Mouse (Mus musculus): ENCODE data around the gene Stk32c.

The Stk32c gene

DNA sequence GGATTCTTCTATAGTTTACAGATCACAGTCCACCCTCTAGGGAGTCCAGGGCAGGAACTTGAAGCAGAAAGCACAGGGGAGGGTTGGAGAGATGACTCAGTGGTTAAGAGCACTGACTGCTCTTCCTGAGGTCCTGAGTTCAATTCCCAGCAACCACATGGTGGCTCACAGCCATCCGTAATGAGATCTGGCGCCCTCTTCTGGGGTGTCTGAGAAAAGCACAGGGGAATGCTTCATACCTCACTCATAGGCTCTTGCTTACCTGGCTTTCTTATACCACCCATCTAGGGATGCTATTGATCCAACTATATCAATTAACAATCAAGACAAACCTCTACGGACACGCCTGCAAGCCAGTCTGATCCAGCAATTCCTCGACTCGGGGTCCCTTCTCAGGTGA, 21.5 kb downstream of the Stk32c start:
- DNase-seq: no peak

DNA sequence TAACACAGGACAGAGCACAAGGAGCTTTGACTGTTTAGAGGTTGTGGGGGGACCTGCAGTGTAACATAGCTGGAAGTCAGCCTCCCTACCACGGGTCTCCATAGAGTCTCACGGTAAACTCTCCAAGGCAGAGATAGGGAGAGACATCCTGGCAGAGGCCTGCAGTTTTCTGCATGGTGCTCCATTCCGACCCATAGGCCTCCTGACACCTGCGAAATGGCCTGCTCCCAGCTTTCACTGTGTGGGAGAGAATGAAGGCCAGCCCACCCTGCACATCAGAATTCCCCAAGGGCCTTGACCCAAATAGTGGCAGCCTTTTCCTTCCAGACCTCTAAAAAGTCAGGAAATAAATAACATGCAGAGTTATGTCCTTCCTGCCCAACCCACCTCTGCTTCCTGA, 22.5 kb downstream of the Stk32c start:
- no peak for DNase-seq

DNA sequence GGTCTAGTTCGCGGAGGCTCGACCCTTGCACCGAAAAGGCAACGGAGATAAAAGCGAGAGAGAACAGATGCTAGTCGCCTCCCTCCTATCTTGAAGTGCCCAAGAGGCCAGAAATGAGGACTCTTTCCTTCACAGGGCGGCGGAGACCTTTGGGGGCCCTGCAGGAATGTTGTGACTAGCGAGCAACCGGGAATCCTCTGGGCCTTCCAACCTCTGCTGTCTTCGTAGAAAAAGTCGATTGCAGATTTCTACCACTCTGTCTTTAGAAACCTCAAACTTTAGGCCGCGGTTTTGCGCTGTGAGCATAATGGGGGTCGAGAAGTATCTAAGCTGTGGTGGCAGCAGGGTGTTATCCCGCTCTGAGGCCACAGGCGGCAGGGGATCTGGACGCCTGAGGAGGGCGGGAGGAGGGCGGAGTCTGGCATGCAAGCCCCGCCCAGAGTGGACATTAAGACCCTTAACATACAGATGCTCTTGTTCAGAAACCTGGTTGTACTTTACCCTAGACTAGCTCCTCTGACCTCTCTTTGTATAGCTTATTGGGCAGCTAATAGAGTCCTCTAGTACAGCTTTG, 24.4 kb downstream of the Stk32c start:
- DNase-seq: no peak

DNA sequence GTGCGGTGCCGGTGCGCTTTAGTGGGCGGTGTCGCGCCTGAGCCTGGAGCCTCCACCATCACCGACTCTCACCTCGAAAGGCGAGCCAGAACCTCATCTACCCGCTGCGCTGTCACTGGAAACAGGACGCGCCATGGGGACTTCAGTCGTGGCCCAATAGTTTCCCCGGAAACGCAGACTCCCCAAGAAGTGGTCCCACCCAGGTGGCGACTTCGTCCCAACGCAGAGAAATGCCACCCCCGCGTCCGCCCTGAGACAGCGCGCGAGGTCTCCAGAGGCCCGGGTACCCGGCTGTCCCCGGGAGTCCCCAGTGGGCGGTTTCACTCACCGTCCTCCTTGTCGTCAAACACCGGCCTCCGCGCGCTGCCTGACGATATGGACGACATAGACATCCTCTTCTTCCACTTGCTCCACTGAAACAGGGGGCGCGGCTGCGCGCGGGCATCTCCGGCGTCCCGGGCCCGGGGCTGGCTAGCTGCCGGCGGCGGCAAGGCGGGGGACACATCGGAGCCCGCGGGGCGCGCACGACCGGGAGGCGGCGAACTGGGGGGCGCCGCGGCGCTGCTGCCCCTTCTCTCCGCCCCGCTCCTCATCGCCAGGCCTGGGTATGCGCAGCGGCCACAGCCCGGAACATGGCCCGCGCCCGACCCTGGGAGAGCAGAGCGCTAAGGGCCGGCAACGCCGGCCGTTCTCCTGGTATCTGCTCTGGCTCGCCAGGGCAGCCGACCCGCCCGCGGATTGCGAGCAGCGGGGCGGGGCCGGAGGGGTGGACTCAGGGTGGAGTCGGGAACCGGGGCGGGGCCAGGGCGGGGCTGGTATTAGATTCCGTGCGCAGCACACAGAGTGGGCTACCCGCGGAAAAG, 25.1 kb downstream of the Stk32c start:
- peak; percentile 36 to 60 for DNase-seq

DNA sequence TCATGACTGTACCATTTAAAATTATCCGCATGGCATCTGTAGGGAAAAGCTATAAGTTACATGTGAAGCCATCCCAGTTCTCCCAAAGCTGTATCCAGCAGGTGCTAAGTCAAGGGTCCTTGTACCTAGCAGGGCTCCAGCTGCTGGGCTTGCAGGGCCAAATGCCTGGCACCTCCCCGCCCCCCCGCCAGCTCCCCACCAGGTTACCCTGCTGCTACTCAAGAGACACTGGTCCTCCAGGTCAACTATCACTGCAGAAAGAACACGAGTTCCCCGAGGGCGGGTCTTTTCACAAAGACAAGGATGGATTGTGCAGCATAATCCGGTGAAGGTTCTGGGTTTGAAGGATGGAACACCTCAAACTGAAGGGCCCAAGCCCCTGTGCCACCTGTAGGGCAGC, 25.8 kb downstream of the Stk32c start:
- DNase-seq: no peak

DNA sequence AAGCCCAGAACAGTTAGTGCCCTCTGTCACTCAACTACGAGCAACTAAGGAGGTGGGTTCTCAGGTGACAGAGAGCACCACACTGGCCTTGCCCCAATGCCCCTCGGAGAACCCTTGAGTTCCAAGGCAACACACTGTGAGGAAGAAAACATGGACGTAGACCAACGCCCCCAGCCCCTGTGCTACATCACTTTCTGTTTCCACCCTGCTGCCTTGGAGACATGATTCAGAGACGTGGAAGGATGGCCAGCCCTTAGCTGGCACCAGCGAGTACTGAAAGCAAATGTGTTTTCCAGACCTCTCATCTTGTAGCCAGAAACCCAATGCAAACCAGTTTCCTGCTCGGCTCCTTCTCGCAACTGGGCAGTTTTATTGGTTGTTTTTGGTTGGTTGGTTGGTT, 26.7 kb downstream of the Stk32c start:
- DNase-seq: no peak

DNA sequence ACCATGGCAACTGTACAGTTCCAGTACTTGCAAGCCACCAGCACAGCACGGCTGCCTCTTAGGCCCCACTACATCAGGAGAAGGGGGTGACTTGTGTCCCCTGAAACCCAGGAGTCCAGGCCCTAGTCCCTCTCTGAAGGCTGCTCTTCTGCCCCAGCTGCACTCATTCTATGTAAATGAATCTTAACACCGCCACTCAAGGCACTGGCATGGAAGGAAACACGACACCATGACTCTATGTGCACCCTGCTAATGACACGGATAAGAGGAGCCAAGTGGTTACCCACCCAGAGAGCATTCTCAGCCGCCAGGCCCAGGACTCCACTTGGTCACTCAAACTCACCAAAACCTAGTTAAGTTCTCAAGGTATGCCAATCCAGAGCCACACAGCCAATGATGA, 27.1 kb downstream of the Stk32c start:
- no peak for DNase-seq

DNA sequence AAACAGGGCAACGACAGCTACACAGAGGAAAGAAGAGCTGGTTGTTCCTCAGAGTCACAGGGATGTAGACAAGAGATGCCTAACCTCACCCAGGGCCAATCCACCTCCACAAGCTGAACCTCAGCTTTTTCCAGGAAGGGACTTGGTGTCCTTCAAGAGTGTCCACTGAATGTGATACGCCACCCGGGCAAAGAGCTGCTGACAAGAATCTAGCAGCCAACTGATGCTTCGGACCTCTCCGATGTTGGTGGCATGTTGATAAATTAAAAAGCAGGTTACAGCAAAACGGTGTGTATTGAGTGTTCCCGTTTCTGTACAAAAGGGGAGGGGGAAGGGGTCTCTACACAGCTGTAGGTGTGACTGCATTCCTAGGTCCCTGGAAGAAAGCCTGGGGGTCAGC, 28.3 kb downstream of the Stk32c start:
- DNase-seq: no peak

DNA sequence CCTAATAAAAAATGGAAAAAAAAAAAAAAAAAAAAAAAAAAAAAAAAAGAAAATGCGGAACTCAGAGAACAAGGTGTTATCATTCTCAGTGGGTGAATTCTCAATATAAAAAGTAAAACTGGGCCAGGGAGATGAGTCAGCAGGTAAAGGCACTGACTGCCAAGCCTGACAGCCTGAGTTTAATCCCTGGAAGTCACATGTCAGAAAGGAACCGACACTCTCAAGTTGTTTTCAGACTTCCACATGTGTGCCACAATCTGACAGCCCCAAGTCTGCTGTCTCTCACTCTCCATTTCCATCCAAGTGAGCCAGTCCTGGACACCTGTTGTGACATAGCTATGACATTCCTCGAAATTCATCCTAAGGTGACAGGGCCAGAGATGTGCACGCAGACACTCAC, 28.7 kb downstream of the Stk32c start:
- DNase-seq: no peak

DNA sequence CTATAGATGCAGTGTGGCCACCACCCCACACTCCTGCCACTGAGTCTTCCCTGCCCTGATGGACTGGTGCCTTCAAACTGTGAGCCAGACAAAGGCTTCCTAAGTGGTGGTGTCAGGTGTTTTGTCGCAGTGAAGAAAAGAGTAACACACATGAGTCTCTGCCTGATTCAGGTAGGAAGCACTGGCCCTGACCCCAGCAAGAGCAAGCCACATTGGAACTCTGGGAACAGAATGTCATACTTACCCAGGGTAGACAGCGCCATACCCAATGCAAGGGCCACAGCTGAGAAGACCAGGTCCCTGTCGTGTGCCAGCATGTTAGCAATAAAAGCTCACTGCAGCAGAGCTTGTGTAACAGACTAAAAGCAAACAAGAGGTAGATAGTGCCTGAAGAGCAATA, 33.0 kb downstream of the Stk32c start:
- no peak for DNase-seq

DNA sequence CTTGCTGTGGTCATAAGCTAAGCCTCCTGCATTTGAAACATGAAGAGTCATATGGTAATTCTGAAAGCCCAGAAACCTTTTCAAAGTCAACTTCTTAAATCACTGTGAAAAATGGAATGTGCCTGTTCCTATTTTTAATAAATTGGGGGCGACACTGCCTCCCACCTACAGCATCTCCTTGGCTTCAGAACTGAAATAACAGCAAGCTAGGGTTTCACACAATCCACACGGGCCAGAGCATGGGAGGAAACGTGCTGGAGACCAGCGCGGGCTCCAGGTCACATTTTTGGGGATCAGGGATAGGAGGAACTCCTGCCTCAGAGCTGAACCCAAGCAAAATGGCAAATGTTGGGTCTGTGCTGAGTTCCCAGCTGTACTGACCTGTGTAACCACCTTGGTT, 33.8 kb downstream of the Stk32c start:
- DNase-seq: no peak

DNA sequence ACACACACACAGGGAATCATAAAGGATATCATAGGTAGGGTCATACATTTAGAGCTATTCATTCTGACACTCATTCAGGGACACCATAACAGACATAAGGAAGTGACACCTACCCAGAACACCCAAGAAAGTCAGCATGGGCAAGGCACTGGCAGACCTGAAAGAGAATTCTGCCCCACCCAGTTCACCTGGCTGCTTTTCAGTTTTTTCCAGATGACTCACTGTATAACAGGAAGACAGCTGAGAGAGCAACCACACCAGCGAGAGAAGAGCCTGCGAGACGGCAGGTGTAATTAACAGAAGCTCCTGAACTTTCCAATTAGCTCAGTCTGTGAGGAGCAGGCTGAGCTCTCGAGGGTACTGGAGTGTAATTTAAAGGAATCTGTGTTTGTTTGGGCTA, 44.0 kb downstream of the Stk32c start:
- DNase-seq: no peak

DNA sequence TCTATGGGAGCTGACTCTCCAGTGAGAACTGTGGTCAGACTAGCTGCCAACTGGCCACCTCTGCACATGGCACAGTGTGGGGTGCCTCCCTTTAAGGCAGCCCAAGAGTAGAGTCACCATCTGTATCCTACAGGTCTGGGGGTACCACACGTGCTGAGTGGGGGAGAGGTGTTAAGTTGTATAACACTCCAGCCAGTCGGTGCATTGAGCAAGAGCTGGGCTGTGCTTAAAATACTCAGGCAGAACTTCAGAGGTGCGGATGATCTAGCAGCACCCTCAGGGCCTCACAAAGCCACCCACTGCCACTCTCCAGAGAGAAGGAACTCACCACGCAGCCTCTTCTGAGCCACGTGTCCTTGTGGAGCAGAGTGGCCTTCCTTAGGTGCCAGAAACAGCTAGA, 48.7 kb downstream of the Stk32c start:
- no peak for DNase-seq

DNA sequence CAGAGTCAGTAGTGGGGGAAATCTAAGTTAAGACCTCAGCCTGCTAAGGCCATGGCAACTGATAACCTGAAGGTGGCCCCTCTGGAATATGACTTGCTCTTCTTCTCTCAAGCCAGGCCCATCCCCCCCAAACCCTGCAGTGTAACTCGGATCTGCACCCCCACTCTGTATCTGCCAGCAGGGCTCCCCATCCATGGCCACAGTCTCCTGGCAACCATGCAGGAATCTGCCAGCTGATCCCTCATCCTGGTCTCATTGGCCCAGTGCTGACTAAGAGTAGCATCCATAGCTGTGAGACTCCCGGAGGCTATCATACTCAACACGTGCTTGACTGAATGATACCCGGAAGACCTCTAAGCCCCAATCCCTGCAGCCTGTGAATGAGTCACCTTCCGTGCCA, 54.2 kb downstream of the Stk32c start:
- DNase-seq: no peak

DNA sequence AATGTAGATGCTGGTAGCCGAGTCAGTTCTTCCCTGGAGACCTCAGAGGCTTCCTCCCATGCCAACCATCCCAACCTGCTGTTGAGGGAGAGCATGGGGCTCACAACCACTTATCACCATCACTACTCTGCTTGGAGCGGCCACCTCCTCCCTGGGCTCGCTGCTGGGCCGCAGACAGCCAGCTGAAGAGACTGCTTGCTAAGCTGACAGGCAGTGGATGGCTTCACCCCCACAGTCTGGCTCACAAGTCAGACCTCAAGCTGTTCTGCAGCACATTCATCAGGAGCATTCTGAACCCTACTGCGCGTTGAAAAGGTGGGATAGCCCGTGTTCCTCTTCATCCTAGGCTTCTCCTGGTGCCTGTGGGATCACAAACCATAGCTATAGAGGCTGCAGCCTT, 54.6 kb downstream of the Stk32c start:
- no peak for DNase-seq

DNA sequence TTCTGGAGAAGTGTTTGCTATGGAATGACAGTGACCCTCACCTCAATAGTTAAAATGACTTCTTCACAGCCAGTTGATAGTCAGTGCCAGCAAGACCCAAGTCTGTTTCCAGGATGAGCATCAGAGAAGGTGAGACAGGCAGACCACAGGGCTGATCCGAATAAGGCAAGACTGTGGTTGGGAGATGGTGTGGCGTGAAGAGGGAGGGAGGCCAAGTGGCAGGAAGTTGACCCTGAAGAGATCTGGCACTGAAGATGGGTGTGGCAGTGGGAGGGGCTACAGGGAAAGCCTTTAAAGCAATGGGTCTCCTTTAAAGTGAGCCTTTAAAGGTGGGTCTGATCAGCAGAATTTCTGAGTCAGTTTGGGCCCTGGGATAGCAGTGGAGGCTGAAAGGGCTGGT, 55.6 kb downstream of the Stk32c start:
- no peak for DNase-seq

DNA sequence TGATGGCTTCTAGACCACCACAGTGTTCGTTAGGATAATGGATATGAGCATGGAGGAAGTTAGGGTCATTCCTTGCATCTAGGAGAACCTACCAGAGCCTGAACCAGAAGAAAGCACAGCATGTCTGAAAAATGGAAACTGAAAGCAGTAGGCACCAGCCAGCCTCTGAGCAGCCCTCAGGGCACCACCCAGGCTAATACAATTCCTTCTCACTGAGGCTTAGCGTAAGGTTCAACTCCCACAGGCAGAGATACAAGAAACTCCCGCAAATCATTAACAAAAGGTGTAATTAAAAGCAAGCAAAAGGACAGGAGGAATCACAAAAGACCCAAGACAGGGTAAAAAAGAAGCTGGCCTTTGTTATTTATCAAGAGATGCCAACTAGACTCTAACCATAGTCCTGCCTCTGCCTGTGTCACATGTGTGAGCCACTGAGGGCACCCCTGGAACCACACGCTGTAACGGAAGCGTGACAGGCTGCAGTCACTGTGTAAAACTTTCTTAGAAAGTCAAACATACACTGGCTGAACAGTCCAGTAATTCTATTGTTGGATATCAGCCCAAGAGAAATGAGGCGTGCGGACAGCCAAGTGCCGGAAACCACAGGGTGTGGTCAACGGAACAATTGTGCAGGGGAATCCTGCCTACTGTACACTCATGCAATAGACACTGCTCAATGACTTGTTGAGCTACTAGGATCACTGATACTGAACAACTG, 56.6 kb downstream of the Stk32c start:
- DNase-seq: peak; percentile 34 to 36

DNA sequence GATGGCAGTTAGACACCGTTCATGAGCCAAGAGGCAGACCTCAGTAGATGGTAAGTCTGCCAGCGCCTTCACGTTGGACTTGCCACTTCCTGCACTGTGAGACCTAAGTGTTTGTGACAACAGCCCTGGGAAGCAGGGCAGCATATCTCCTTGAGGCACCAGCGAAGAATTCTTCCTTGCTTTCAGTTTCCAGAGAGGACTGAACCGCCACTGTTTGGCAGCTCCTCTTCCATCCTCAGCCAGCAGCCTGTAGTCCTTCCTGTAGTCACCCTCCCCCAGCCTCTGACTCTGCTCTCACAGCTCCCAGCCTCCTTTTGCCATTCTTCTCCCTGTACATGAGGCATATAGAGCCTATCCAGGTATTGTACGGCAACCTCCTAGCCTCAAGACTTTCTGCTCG, 60.2 kb downstream of the Stk32c start:
- peak in 1 of 2 experiments; percentile 15 for DNase-seq

DNA sequence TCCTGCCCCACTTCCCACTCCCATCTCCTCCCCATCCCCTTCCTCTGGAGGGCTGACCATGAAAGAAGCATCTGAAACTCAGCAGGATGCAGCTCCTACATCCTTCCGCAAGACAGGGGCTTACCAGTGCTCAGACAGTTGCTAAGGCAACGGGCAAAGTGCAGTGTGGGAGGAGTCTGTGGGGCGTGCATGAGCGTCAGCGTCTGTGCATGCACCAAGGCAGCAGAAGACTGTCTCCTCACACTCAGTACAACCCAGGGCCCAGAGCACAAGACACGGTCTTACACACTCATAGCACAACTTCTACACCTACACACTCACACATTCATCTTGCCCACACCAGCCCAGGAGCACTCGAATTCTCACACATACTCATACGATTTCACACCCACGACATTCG, 62.0 kb downstream of the Stk32c start:
- peak; percentile 35 to 48 for DNase-seq

DNA sequence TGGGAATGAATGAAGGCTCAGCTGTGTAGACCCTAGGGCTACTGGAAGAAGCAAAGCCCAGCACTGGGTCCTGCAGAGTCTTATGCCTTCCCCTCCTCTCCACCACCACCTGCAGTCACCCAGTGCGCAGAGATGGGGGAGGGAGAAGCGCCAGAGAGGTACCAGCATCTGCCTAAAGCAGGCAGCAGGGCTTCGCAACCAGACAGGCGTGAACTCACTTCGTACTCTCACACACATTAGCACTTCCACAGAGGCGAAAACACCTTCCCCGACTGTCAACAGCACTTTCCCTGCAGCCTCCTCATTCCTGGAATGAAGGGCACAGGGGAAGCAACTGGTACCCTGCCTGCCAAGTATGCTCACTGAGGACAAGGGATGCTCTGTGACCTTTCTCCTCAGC, 63.7 kb downstream of the Stk32c start:
- no peak for DNase-seq

DNA sequence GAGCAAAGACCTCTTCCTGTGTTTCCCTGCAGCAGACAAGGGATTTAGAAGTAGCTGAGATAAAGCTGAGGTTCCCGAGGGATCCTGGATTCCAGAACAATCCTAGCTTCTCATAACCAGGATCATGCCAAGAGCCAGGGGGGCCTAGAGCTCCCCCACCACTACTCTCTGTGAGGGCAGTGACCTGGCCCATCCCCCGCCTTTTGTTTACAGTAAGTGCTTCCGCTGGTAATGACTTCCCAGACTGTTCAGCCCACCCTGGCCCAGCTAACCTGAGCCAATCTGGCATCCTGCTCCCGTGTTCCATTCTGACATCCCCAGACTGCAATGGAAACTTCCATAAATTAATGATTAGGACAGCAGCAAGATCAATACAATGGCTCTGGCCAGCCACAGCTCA, 65.7 kb downstream of the Stk32c start:
- no peak for DNase-seq

DNA sequence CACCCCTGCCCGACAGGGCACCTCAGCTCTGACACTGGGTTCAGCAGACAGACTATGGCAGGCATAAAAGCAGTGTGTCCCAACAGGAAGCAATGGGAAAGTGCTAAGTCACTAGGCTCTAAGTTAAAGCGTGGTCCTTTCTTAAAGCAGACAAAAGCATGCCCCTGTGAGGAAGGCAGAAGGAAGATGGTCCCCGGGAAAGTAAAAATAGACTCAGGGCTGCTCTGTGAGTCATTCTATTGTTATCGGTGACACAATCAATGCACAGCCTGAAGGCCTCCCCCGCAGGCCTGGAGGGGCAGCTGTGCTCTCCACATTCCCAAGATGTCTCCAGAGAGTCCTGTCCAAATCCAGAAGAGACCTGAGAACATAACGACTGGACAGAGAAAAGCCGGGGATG, 67.2 kb downstream of the Stk32c start:
- DNase-seq: no peak

DNA sequence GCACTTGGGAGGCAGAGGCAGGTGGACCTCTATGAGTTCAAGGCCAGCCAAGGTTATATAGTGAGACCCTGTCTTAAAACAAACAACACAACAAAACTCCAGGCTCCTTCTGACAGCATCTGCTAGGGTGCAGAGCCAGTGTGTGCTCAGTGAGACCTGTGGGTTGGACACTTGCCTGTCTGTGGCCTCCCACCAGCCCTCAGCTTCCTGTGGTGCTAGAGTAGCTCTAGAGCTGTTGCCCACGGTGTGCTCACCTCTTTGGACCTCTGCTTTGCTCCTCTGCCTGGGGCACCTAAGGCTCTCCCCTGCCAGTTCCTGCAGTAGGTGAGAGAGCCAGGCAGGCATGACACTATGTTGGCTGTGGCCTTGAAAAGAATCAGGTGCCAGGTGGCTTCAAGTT, 69.3 kb downstream of the Stk32c start:
- no peak for DNase-seq

DNA sequence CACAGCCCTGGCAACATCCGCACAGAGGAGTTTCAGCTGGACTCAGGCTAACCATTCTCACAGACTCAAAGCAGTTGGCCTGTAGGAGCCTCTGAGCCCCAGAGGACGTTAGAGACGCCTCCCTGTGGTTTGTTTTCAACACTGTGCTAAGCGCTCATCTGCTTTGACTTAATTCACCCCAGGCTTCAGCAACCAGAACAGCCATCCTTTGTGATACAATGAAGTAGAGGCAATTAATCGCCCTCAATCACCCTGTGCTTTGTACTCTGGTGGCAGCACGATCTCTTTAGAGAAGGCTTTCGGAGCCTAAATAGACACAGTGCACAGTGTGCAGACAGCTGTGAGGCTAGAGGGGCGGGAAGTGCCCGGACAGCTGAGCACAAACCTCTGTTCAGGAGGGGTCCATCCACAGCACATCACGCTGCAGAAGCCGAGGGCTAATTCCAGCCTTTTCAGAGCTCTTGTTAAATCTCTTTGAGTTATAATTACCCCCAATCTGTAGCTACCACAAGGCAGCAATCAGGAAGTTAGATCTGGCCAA, 73.1 kb downstream of the Stk32c start:
- DNase-seq: no peak
